Mouse (Mus musculus) Patski (cell line): ENCODE results near the gene Stat3. TPM values are rescaled to one million over a fixed set of nuclear protein-coding genes. Genes with fewer than 3 reads are reported as not detected.

Experiments used
- ATAC-seq: fragments of 100-300 bp; one replicate; pipeline ENCODE4 v1.8.0; 2021
- CTCF ChIA-PET: fragments of 350-600 bp; sonication (Branson Sonifier 250); formaldehyde crosslinking; loops from one replicate; lab custom pipeline; 2022; ENCODE audit warnings: inconsistent platforms; lab: Charles Lee
- POLR2A ChIA-PET: fragments of 350-600 bp; sonication (Branson Sonifier 250); formaldehyde crosslinking; loops from one replicate; lab custom pipeline; 2022; ENCODE audit warnings: antibody characterized with exemption, inconsistent platforms; lab: Charles Lee
- DNase-seq: peaks from one replicate; pipeline ENCODE4 v3.0.0-alpha.2; 2011; ENCODE audit warnings: low read depth, low spot score
- H3K27me3 ChIP-seq: fragments of 371-371 bp; one replicate; pipeline ENCODE4 v1.5.1; 2021
- CTCF ChIP-seq: fragments of 100-300 bp; IDR thresholded peaks from one replicate; pipeline ENCODE4 v1.5.1; 2021
- in situ Hi-C: fragments of 300-500 bp; cut with MboI; formaldehyde crosslinking; loops from 3 replicates; pipeline ENCODE4 v1.11.1; 2018; ENCODE audit warnings: low pct_unique_long_range_greater_than_20kb, mixed read lengths
- polyA plus RNA-seq: library from polyadenylated mRNA; unstranded; gene quantifications from one replicate; pipeline ENCODE4 v1.2.3, GENCODE M21; 2021

Gene Stat3
- polyA plus RNA-seq, 1 experiment from 2014 or later, result 152 TPM

DNA sequence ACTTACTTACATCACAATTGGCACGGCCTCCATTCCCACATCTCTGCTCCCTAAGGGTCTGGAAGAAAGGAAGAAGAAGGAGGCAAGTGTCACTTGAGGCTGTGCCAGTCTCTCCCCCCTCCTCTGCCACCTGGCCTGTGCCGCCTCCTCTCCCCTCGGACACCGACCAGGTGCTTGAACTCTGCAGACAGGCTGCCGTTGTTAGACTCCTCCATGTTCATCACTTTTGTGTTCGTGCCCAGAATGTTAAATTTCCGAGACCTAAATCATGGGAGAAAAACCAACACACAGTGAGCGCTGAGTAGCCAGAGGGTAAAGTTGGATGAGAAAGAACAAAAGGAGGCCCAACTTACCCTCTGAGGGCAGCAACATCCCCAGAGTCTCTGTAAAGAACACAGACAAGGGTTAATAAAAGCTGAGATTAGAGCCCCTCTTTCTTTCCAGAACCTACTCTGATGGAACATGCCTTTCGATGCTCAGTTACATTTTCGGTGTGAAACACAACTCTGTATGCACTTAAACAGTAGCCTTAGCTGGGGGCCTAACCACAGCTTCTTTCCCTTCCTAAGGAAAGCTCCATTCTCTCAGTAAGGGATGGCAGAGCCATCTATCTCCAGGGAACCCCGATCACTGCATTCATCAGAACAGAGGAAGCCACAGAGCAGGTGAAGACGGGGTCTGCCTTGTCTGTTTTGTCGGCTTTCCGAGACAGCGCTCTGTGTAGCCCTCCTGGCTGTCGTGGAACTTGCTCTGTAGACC lies 40.7 kb downstream of the Stat3 start:
- no peak for TF ChIP-seq CTCF
- in situ Hi-C loops, result loop anchor here (5.0 kb wide), 1 partner anchor 159 kb away; no protein-coding TSS in a partner anchor

DNA sequence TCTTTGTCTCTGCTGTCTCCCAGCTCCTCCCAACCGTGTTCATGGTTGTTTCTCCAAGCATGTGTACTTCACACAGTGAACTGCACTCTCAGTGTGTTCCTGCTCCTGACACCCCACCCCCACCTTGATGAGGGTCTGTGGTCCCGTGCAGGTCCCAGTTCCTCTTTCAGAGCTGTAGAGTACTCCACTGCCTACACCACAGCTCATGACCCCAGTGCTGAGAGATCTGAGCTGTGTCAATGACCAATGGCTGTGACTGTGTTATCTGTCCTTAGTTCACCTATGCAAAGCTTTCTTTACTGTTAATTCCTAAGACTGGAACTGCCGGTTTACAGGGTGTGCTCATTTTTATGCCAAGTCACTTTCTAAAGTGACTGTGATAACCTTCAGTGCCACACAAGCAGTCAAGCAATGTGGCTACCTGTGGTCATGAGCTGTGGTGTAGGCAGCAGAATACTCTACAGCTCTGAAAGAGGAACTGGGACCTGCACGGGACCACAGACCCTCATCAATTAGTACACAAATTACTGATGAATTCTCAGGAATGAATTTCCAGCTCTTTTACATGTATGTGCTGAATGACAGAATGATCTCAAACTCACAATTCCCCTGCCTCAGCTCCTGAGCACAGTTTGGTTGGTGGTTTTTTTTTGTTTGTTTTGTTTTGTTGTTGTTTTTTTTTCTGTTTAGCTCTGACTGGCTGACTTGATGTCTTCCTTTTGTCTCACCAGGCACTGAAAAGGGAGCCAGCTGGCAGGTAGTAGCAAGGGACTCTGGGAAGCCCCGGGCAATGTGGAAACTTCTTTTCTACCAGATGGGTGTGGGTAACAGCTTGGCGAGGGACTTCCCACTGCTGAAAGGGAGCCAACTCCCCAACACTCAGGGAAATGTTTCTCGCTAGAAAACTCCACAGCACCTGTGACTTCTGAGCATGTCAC lies 41.8 kb downstream of the Stat3 start:
- in situ Hi-C loops, result loop anchor here (5.0 kb wide), 1 partner anchor 160 kb away; no protein-coding TSS in a partner anchor
- TF ChIP-seq CTCF, result no peak
- no peak for DNase-seq
- no peak for ATAC-seq
- ChIA-PET CTCF (interaction anchor here (1.2 to 1.5 kb wide), 3 partner anchors 10 to 59 kb away, joined by 3 read pairs; no protein-coding TSS in a partner anchor), POLR2A (interaction anchor here (0.5 to 0.6 kb wide), 3 partner anchors 45 to 168 kb away, joined by 3 to 4 read pairs (median 4); no protein-coding TSS in a partner anchor)
- no peaks in the 10 kb centered on the region for H3K27me3 ChIP-seq

More for the DNA sequence above, 40.7 kb downstream of the Stat3 start:
- ChIA-PET POLR2A (interaction anchor here (0.6 kb wide), 1 partner anchor 44 kb away, joined by 3 read pairs; no protein-coding TSS in a partner anchor), CTCF (interaction anchor here (0.5 to 1.5 kb wide), 3 partner anchors 9 to 160 kb away, joined by 3 read pairs; no protein-coding TSS in a partner anchor)
- ATAC-seq, result no peak
- no peaks in the 10 kb centered on the region for H3K27me3 ChIP-seq
- DNase-seq, result no peak

DNA sequence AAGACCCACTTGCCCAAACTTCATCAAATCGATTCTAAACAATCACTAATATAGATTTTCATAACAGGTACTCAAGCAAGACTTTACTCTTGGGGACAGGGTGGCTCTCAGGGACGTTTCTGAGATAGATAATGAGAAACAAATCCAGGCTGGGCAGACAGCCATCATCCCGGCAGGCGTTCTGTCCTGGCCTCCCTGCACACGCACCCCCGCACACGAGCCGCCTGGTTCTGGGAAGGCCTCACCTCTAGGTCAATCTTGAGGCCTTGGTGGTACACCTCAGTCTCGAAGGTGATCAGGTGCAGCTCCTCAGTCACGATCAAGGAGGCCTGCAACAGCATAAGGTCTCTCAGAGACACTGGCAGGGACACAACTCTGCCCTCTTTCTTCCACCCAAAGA lies 43.3 kb downstream of the Stat3 start:
- no peak for DNase-seq
- in situ Hi-C loops, result loop anchor here (5.0 kb wide), 1 partner anchor 161 kb away; no protein-coding TSS in a partner anchor
- ATAC-seq, result no peak
- TF ChIP-seq CTCF, result no peak
- POLR2A ChIA-PET, result no interaction called here
- CTCF ChIA-PET, result interaction anchor here (1.0 to 1.4 kb wide), 3 partner anchors 13 to 61 kb away, joined by 3 read pairs; no protein-coding TSS in a partner anchor
- H3K27me3 ChIP-seq, result no peaks in the 10 kb centered on the region

- no peak for TF ChIP-seq CTCF
- POLR2A ChIA-PET, result interaction anchor here (1.1 to 1.2 kb wide), 2 partner anchors 12 to 45 kb away, joined by 3 read pairs; partner anchors contain the start of gene Stat3
- in situ Hi-C loops, result loop anchor here (5.0 kb wide), 1 partner anchor 63 kb away; no protein-coding TSS in a partner anchor
- DNase-seq (no peak), ATAC-seq (no peak)
- CTCF ChIA-PET, result interaction anchor here (1.2 to 3.2 kb wide), 5 partner anchors 10 to 163 kb away, joined by 3 to 12 read pairs (median 5); no protein-coding TSS in a partner anchor
- no peaks in the 10 kb centered on the region for H3K27me3 ChIP-seq
Measured at GRCm38 (mm10) chr11:100894146-100894918, 45.0 kb downstream of the Stat3 start.

DNA sequence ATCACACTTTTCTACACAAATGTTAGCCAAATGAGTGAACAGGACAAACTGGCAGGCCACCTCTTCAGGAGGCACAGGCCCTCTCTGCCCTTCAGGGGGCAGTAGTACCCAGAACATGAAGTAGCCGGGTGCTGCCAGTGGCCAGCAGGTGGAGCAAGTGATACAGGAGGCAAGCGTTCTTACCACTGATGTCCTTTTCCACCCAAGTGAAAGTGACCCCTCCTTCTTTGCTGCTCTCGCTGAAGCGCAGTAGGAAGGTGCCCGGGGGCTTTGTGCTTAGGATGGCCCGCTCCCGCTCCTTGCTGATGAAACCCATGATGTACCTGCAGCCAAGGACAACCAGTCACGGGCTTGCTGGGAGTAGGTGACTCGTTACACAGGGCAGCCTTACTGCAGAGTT lies 45.9 kb downstream of the Stat3 start:
- DNase-seq (peak; percentile 63), ATAC-seq (peak; percentile 63)
- in situ Hi-C loops, result loop anchor here (5.0 kb wide), 1 partner anchor 64 kb away; no protein-coding TSS in a partner anchor
- CTCF ChIA-PET, result interaction anchor here (0.8 to 3.2 kb wide), 7 partner anchors 11 to 164 kb away, joined by 3 to 12 read pairs (median 4); no protein-coding TSS in a partner anchor
- POLR2A ChIA-PET, result interaction anchor here (1.1 kb wide), 1 partner anchor 46 kb away, joined by 3 read pairs; the partner anchor contains the start of gene Stat3
- H3K27me3 ChIP-seq, result no peaks in the 10 kb centered on the region
- TF ChIP-seq CTCF, result peak; percentile 100

- no peaks in the 10 kb centered on the region for H3K27me3 ChIP-seq
- ChIA-PET POLR2A (interaction anchor here (0.8 kb wide), 1 partner anchor 65 kb away, joined by 3 read pairs; no protein-coding TSS in a partner anchor), CTCF (interaction anchor here (1.7 to 3.2 kb wide), 3 partner anchors 11 to 65 kb away, joined by 3 to 12 read pairs (median 4); no protein-coding TSS in a partner anchor)
- DNase-seq (no peak), ATAC-seq (no peak)
- in situ Hi-C loops, result loop anchor here (5.0 kb wide), 1 partner anchor 65 kb away; no protein-coding TSS in a partner anchor
- TF ChIP-seq CTCF, result no peak
Measured at GRCm38 (mm10) chr11:100892435-100892834, 46.9 kb downstream of the Stat3 start.

DNA sequence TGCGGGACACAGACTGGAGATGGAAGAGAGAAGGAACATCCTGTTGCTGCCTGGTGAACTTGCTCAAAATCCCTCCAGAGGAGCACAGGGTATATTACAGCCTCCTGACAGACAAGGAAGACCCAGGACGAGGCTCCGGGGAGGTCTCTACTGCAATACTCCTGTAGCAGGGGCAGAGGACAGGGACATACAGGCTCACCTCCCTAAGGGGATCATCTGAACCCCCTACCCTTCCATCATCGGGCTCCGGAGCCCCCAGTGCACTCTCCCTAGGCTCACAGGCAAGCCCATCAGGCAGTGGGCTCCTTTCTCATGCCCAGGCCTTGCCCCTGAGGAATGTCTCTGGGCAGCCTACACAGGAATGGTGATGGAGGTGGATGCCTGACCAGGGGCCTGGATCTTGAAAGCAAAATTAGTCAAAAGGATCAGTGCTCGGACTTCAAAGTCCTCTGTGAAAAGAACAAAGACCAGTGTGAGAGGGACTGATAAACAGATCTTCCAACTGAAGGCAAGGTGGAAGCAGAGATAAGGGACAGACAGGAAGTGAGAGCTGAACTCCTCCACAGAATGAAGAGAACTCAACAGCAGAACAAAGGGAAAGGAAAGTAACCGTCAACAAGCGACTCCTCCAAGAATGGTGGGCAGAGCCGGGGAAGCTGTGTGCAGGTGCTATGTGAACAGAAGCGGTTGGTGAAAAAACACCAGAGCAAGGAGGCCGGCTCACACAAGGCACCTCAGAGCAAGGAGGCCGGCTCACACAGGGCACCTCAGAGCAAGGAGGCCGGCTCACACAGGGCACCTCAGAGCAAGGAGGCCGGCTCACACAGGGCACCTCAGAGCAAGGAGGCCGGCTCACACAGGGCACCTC lies 47.9 kb downstream of the Stat3 start:
- no peak for TF ChIP-seq CTCF
- ATAC-seq, result no peak
- ChIA-PET POLR2A (no interaction called here), CTCF (interaction anchor here (1.7 to 3.2 kb wide), 3 partner anchors 10 to 66 kb away, joined by 3 to 12 read pairs (median 4); no protein-coding TSS in a partner anchor)
- DNase-seq, result no peak
- in situ Hi-C loops, result loop anchor here (5.0 kb wide), 1 partner anchor 66 kb away; no protein-coding TSS in a partner anchor
- H3K27me3 ChIP-seq, result no peaks in the 10 kb centered on the region

DNA sequence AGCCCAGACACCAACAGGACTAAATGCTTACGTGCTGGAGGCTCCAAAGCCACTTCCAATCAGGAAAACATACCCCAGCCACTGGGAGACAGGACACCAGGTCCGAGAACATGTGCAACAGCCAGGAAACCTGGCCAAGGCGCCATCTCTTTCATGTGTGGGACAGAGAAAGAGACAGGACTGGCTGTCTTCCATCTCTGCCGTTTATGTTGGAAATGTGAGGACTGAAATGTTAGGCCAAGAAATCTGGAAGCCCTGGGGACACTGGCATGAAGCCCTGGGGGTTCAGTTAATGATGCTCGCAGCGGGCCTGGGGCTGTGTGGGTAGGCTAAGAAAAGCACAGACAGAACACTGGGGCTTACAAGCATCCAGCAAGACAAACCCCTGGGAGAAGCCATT lies 48.9 kb downstream of the Stat3 start:
- ChIA-PET POLR2A (interaction anchor here (0.6 kb wide), 1 partner anchor 110 kb away, joined by 5 read pairs; no protein-coding TSS in a partner anchor), CTCF (no interaction called here)
- no peak for TF ChIP-seq CTCF
- DNase-seq (no peak), ATAC-seq (no peak)
- H3K27me3 ChIP-seq, result no peaks in the 10 kb centered on the region
- in situ Hi-C loops, result loop anchor here (5.0 kb wide), 1 partner anchor 67 kb away; no protein-coding TSS in a partner anchor
